Mouse (Mus musculus): ENCODE results near the gene Sgca. TPM values are rescaled to one million over a fixed set of nuclear protein-coding genes. Genes with fewer than 3 reads are reported as not detected.

The Sgca gene
- polyA plus RNA-seq, 1 experiment from 2014 or later: 0.24 TPM

DNA sequence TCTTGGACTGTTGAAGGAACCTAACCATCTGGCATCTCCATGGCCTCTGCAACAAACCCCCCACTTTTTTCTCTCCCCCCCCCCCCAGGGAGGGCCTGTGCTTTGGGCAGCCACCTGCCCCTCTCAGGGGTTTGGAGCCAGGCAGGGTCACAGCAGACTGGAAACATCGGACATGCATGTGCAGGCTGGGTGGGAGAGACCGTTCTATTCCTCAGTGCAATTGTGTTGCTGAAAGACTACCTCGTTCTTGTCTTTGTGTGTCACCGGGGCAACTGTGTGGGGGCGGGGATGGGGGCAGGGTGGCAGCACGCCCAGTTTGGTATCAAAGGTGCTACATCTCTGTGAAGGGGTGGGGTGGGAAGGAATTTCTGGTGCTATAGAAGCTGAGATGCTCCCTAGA, 24.0 kb downstream of the Sgca start:
- WGBS: 10% methylated on average over 6 of the region's 6 CpGs
- Histone ChIP-seq H3K4me2 (replicated peaks; ENCODE audit: low read depth, low read length) (no peak overlapping the region), H3K36me3 (ENCODE audit: control insufficient read depth, insufficient read depth, low read length) (peaks cover 42% of the 10 kb centered on the region), H3K4me1 (ENCODE audit: control insufficient read depth, insufficient read depth, low read length) (no peaks in the 10 kb centered on the region), H3K27ac (ENCODE audit: low read depth, low read length) (0 out of 2 replicates have a peak overlapping the region, but pooled peaks have one; percentile 3), H3K4me3 (ENCODE audit: low read length) (no peak overlapping the region), H3K9me3 (ENCODE audit: control insufficient read depth, low read length) (no peaks in the 10 kb centered on the region), H3K9ac (ENCODE audit: low read depth, low read length) (no peak overlapping the region), H3K27me3 (ENCODE audit: control insufficient read depth, insufficient read depth, low read length) (no peaks in the 10 kb centered on the region)
- ATAC-seq (ENCODE audit: low FRiP score, low TSS enrichment): no peak

DNA sequence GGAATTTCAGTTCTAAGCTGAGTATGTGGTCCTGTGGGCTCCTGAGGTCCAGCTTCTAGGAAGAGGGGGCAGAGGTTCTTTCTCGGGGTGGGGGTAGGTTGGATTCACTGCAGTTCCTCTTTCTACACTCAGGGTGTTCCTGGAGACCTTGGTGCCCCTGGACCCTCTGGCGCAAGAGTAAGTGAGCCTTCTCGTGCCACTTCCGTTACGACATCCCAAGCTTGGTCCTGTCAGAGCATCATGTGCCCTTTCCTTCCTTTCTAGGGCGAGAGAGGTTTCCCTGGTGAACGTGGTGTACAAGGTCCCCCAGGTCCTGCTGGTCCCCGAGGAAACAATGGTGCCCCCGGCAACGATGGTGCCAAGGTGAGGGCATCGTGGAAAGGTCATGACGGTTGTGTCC, 30.9 kb downstream of the Sgca start:
- whole genome bisulfite sequencing: 88% methylated on average over 12 of the region's 12 CpGs
- Histone ChIP-seq H3K4me1 (ENCODE audit: control insufficient read depth, insufficient read depth, low read length) (no peaks in the 10 kb centered on the region), H3K27ac (ENCODE audit: low read depth, low read length) (peak overlapping the region; percentile 67; the same call in 1 of the 2 replicates), H3K4me2 (replicated peaks; ENCODE audit: low read depth, low read length) (no peak overlapping the region), H3K4me3 (ENCODE audit: low read length) (no peak overlapping the region), H3K27me3 (ENCODE audit: control insufficient read depth, insufficient read depth, low read length) (no peaks in the 10 kb centered on the region), H3K9me3 (ENCODE audit: control insufficient read depth, low read length) (no peaks in the 10 kb centered on the region), H3K36me3 (ENCODE audit: control insufficient read depth, insufficient read depth, low read length) (peaks cover 88% of the 10 kb centered on the region), H3K9ac (ENCODE audit: low read depth, low read length) (no peak overlapping the region)
- ATAC-seq (ENCODE audit: low FRiP score, low TSS enrichment): no peak

DNA sequence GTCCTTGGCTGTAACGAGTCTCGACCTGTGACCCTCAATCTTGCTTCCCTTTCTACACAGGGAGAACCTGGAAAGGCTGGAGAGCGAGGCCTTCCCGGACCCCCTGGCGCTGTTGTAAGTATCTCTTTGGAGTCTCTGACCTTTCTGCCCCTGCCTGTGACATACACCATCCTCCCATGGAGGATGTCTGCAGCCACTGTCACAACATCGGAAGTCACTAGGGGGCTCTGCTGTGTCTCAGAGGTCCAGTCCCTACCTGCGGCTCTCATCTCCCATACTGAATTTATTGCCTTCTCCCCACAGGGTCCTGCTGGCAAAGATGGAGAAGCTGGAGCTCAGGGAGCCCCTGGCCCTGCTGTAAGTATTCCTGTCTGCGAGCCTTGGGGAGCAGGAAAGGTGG, 31.8 kb downstream of the Sgca start:
- H3K4me1 ChIP-seq (ENCODE audit: control insufficient read depth, insufficient read depth, low read length): no peaks in the 10 kb centered on the region
- H3K4me2 ChIP-seq (replicated peaks; ENCODE audit: low read depth, low read length): no peak overlapping the region
- H3K9ac ChIP-seq (ENCODE audit: low read depth, low read length): no peak overlapping the region
- no peaks in the 10 kb centered on the region for H3K9me3 ChIP-seq (ENCODE audit: control insufficient read depth, low read length)
- WGBS: 21% methylated on average over 8 of the region's 8 CpGs
- no peak for ATAC-seq (ENCODE audit: low FRiP score, low TSS enrichment)
- H3K36me3 ChIP-seq (ENCODE audit: control insufficient read depth, insufficient read depth, low read length): peaks cover 86% of the 10 kb centered on the region
- no peak overlapping the region for H3K4me3 ChIP-seq (ENCODE audit: low read length)
- peak overlapping the region; percentile 42; the same call in 1 of the 2 replicates for H3K27ac ChIP-seq (ENCODE audit: low read depth, low read length)
- no peaks in the 10 kb centered on the region for H3K27me3 ChIP-seq (ENCODE audit: control insufficient read depth, insufficient read depth, low read length)

DNA sequence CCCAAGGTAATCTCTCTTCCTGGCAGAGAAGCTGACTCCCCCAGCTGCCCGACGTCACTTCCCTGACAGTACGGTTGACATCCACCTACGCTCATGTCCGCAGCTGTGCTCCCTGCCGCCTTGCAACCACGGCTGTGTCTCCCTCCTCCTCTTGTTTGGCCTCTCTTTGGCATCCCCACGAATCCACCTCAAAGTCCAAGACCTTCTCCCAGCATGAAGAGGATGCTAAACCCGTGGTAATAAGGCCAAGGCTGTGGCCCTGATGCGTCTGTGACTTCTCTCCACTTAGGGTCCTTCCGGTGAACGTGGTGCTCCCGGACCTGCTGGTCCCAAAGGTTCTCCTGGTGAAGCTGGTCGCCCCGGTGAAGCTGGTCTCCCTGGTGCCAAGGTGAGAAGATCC, 33.1 kb downstream of the Sgca start:
- ATAC-seq (ENCODE audit: low FRiP score, low TSS enrichment): no peak
- H3K9me3 ChIP-seq (ENCODE audit: control insufficient read depth, low read length): no peaks in the 10 kb centered on the region
- 0 out of 2 replicates have a peak, but pooled peaks cover 10% of the 10 kb centered on the region for H3K4me1 ChIP-seq (ENCODE audit: control insufficient read depth, insufficient read depth, low read length)
- H3K4me2 ChIP-seq (replicated peaks; ENCODE audit: low read depth, low read length): no peak overlapping the region
- no peak overlapping the region for H3K4me3 ChIP-seq (ENCODE audit: low read length)
- H3K36me3 ChIP-seq (ENCODE audit: control insufficient read depth, insufficient read depth, low read length): peaks cover 80% of the 10 kb centered on the region
- 77% methylated on average over 15 of the region's 15 CpGs for WGBS
- peaks cover 3% of the 10 kb centered on the region; the same call in 1 of the 2 replicates for H3K27me3 ChIP-seq (ENCODE audit: control insufficient read depth, insufficient read depth, low read length)
- H3K9ac ChIP-seq (ENCODE audit: low read depth, low read length): no peak overlapping the region
- no peak overlapping the region; the same call in 1 of the 2 replicates for H3K27ac ChIP-seq (ENCODE audit: low read depth, low read length)

DNA sequence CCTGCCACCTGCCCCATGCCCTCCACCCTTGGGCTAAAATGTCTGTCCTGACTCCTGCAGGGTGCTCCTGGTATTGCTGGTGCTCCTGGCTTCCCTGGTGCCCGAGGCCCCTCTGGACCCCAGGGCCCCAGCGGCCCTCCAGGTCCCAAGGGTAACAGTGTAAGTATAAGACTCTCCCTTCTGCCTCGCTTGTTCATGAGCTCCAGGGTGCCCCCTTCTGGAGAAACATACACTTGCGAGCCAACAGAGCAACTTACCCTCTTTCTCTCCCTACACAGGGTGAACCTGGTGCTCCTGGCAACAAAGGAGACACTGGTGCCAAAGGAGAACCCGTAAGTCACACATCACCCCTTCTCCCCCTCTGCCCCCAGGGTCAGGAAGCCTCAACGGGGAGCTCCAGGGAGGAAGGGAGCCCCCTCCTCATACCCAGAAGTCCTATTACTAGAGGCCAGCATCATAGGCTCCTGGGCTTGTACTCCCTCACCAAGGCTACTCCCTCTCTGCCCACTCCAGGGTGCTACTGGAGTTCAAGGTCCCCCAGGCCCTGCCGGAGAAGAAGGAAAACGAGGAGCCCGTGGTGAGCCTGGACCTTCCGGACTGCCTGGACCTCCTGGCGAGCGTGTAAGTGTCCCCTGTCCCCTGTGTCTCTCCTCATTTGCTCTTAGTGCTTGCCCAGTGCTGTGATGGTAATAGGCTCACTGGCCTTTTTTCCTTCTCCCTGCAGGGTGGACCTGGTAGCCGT, 33.7 kb downstream of the Sgca start:
- Histone ChIP-seq H3K27ac (ENCODE audit: low read depth, low read length) (peak overlapping the region; percentile 39; the same call in 1 of the 2 replicates), H3K9ac (ENCODE audit: low read depth, low read length) (no peak overlapping the region), H3K27me3 (ENCODE audit: control insufficient read depth, insufficient read depth, low read length) (peaks cover 3% of the 10 kb centered on the region; the same call in 1 of the 2 replicates), H3K4me3 (ENCODE audit: low read length) (no peak overlapping the region), H3K36me3 (ENCODE audit: control insufficient read depth, insufficient read depth, low read length) (peaks cover 75% of the 10 kb centered on the region), H3K4me1 (ENCODE audit: control insufficient read depth, insufficient read depth, low read length) (0 out of 2 replicates have a peak, but pooled peaks cover 14% of the 10 kb centered on the region), H3K9me3 (ENCODE audit: control insufficient read depth, low read length) (no peaks in the 10 kb centered on the region), H3K4me2 (replicated peaks; ENCODE audit: low read depth, low read length) (no peak overlapping the region)
- 54% methylated on average over 13 of the region's 13 CpGs for WGBS
- ATAC-seq (ENCODE audit: low FRiP score, low TSS enrichment): no peak

DNA sequence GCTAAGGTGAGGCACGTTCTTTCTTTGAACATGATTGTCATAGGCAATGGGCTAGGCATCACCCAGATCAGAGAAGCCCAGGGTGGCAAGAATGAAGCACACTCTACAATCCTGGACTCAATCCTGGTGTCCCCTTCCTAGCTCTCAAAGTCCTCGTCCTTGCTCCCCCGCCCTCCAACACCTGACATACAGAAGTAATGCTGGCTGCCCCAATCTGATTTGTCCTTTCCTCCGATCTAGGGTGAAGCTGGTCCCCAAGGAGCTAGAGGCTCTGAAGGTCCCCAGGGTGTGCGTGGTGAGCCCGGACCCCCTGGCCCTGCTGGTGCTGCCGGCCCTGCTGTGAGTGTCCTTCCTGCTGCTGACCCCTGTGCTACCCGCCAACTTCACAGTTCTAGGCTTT, 34.4 kb downstream of the Sgca start:
- no peak overlapping the region for H3K4me3 ChIP-seq (ENCODE audit: low read length)
- H3K4me1 ChIP-seq (ENCODE audit: control insufficient read depth, insufficient read depth, low read length): 0 out of 2 replicates have a peak, but pooled peaks cover 14% of the 10 kb centered on the region
- H3K9me3 ChIP-seq (ENCODE audit: control insufficient read depth, low read length): no peaks in the 10 kb centered on the region
- ATAC-seq (ENCODE audit: low FRiP score, low TSS enrichment): no peak
- 82% methylated on average over 8 of the region's 8 CpGs for WGBS
- peaks cover 68% of the 10 kb centered on the region for H3K36me3 ChIP-seq (ENCODE audit: control insufficient read depth, insufficient read depth, low read length)
- peaks cover 3% of the 10 kb centered on the region; the same call in 1 of the 2 replicates for H3K27me3 ChIP-seq (ENCODE audit: control insufficient read depth, insufficient read depth, low read length)
- peak overlapping the region; percentile 32; the same call in 1 of the 2 replicates for H3K27ac ChIP-seq (ENCODE audit: low read depth, low read length)
- no peak overlapping the region for H3K4me2 ChIP-seq (replicated peaks; ENCODE audit: low read depth, low read length)
- H3K9ac ChIP-seq (ENCODE audit: low read depth, low read length): no peak overlapping the region

DNA sequence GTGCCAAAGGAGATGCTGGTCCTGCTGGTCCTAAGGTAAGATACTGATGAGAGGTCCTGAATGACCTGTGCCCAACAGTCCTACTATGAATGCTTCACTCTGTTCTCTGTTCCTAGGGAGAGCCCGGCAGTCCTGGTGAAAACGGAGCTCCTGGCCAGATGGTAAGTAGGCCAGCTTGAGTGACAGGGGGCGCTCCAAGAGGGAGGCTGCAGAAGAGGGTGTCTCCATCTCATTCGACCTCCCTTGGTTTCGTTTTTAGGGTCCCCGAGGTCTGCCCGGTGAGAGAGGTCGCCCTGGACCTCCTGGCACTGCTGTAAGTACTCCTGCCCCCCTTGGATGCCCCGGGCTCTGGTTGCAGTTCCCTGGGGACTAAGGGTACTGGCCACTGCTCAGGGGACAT, 35.0 kb downstream of the Sgca start:
- 51% methylated on average over 9 of the region's 9 CpGs for WGBS
- no peak for ATAC-seq (ENCODE audit: low FRiP score, low TSS enrichment)
- Histone ChIP-seq H3K4me3 (ENCODE audit: low read length) (no peak overlapping the region), H3K27ac (ENCODE audit: low read depth, low read length) (peak overlapping the region; percentile 32; the same call in 1 of the 2 replicates), H3K36me3 (ENCODE audit: control insufficient read depth, insufficient read depth, low read length) (peaks cover 61% of the 10 kb centered on the region), H3K4me1 (ENCODE audit: control insufficient read depth, insufficient read depth, low read length) (0 out of 2 replicates have a peak, but pooled peaks cover 14% of the 10 kb centered on the region), H3K9ac (ENCODE audit: low read depth, low read length) (no peak overlapping the region), H3K4me2 (replicated peaks; ENCODE audit: low read depth, low read length) (no peak overlapping the region), H3K9me3 (ENCODE audit: control insufficient read depth, low read length) (no peaks in the 10 kb centered on the region), H3K27me3 (ENCODE audit: control insufficient read depth, insufficient read depth, low read length) (peaks cover 3% of the 10 kb centered on the region; the same call in 1 of the 2 replicates)

DNA sequence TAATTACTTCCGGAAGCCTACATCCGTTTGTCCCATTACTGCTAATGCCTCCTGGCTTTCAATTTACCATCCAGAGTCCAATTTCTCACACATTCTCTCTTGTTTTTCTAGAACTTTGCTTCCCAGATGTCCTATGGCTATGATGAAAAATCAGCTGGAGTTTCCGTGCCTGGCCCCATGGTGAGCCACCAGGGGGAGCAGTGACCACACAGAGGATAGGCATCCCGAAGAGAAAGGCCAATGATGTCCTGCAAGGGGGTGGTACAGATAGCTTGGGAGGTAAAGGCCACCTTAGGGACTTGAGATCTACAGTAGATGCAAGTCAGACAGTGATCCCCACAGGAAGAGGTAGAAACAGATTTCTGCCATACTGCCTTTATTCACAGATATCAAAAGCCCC, 36.8 kb downstream of the Sgca start:
- no peaks in the 10 kb centered on the region for H3K9me3 ChIP-seq (ENCODE audit: control insufficient read depth, low read length)
- WGBS: 20% methylated on average over 4 of the region's 4 CpGs
- H3K36me3 ChIP-seq (ENCODE audit: control insufficient read depth, insufficient read depth, low read length): peaks cover 47% of the 10 kb centered on the region
- peak overlapping the region; percentile 59; the same call in 1 of the 2 replicates for H3K4me3 ChIP-seq (ENCODE audit: low read length)
- peak overlapping the region; percentile 52 for H3K4me2 ChIP-seq (replicated peaks; ENCODE audit: low read depth, low read length)
- peak overlapping the region; percentile 38; the same call in 1 of the 2 replicates for H3K9ac ChIP-seq (ENCODE audit: low read depth, low read length)
- H3K27me3 ChIP-seq (ENCODE audit: control insufficient read depth, insufficient read depth, low read length): peaks cover 8% of the 10 kb centered on the region; the same call in 1 of the 2 replicates
- ATAC-seq (ENCODE audit: low FRiP score, low TSS enrichment): no peak
- H3K4me1 ChIP-seq (ENCODE audit: control insufficient read depth, insufficient read depth, low read length): peaks cover 22% of the 10 kb centered on the region
- peak overlapping the region; percentile 42; the same call in 1 of the 2 replicates for H3K27ac ChIP-seq (ENCODE audit: low read depth, low read length)

DNA sequence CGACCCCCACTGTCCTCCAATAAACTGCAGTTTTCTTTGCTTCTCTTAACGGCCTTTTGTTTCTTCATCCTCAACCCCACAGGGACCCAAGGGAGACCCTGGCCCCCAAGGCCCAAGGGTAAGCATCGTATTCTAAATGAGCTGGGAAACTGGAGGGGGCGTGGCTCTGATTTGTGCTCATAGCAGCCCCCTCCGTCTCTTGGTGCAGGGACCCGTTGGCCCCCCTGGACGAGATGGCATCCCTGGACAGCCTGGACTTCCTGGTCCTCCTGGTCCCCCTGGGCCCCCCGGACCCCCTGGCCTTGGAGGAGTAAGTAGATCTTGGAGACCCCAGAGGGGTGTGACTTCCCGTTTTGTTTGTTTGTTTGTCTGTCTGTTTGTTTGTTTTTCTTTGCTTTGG, 37.8 kb downstream of the Sgca start:
- peaks cover 29% of the 10 kb centered on the region for H3K4me1 ChIP-seq (ENCODE audit: control insufficient read depth, insufficient read depth, low read length)
- H3K36me3 ChIP-seq (ENCODE audit: control insufficient read depth, insufficient read depth, low read length): peaks cover 38% of the 10 kb centered on the region
- H3K4me3 ChIP-seq (ENCODE audit: low read length): peak overlapping the region; percentile 59
- peak overlapping the region; percentile 52 for H3K4me2 ChIP-seq (replicated peaks; ENCODE audit: low read depth, low read length)
- ATAC-seq (ENCODE audit: low FRiP score, low TSS enrichment): no peak
- 20% methylated on average over 9 of the region's 9 CpGs for WGBS
- H3K9ac ChIP-seq (ENCODE audit: low read depth, low read length): peak overlapping the region; percentile 72; the same call in 1 of the 2 replicates
- no peak overlapping the region; the same call in 1 of the 2 replicates for H3K27ac ChIP-seq (ENCODE audit: low read depth, low read length)
- peaks cover 8% of the 10 kb centered on the region; the same call in 1 of the 2 replicates for H3K27me3 ChIP-seq (ENCODE audit: control insufficient read depth, insufficient read depth, low read length)
- H3K9me3 ChIP-seq (ENCODE audit: control insufficient read depth, low read length): no peaks in the 10 kb centered on the region
